Mouse (Mus musculus) embryonic facial prominence, embryonic 12.5 days (tissue): ENCODE data around the gene Pax1. TPM values are rescaled to one million over a fixed set of nuclear protein-coding genes. Genes with fewer than 3 reads are reported as not detected.

ENCODE experiments used
- ATAC-seq: fragments of 200-750 bp; cut with Nextera tagmentation; 2 replicates; pipeline ENCODE4 v1.8.0; 2017; ENCODE audit not compliant: insufficient number of reproducible peaks, insufficient read depth, low FRiP score, low TSS enrichment
- H3K27ac ChIP-seq: fragments of 300-500 bp; sonication (generic); 2 replicates; pipeline ENCODE4 v1.5.1; 2016; ENCODE audit warnings: mild to moderate bottlenecking
- H3K27me3 ChIP-seq: fragments of 300-500 bp; sonication (generic); 2 replicates; pipeline ENCODE4 v1.6.1; 2016; ENCODE audit warnings: mild to moderate bottlenecking, moderate library complexity
- H3K36me3 ChIP-seq: fragments of 300-500 bp; sonication (generic); 2 replicates; pipeline ENCODE4 v1.6.1; 2016; ENCODE audit warnings: mild to moderate bottlenecking
- H3K4me1 ChIP-seq: fragments of 300-500 bp; sonication (generic); 2 replicates; pipeline ENCODE4 v1.6.1; 2016
- H3K4me2 ChIP-seq: fragments of 300-500 bp; sonication (generic); replicated peaks from 2 replicates; pipeline ENCODE4 v1.6.1; 2016; ENCODE audit warnings: mild to moderate bottlenecking, moderate library complexity
- H3K4me3 ChIP-seq: fragments of 300-500 bp; sonication (generic); 2 replicates; pipeline ENCODE4 v1.5.1; 2016; ENCODE audit warnings: mild to moderate bottlenecking
- H3K9ac ChIP-seq: fragments of 300-500 bp; sonication (generic); 2 replicates; pipeline ENCODE4 v1.6.1; 2016; ENCODE audit warnings: mild to moderate bottlenecking, moderate library complexity
- H3K9me3 ChIP-seq: fragments of 300-500 bp; sonication (generic); 2 replicates; pipeline ENCODE4 v1.6.1; 2016; ENCODE audit warnings: mild to moderate bottlenecking, moderate library complexity
- WGBS: fragments of 180-500 bp; shearing (Covaris S2); methylation state at CpG from one replicate; pipeline ENCODE4 v1.1.7; 2016; 5-methylcytosine and 5-hydroxymethylcytosine counted together
- polyA plus RNA-seq: library from polyadenylated mRNA; unstranded; fragments of >200 nt; fragmentation: Nextera tagmentation; extraction: Ambion mirVana; gene quantifications from 2 replicates; pipeline ENCODE4 v1.2.1, GENCODE M21; 2016

Pax1 gene
- polyA plus RNA-seq, 1 experiment from 2014 or later: 23.8 TPM

- WGBS: 2% methylated on average over 19 of the region's 19 CpGs
- no peak for ATAC-seq
Measured at GRCm38 (mm10) chr2:147373667-147374007, 11.9 kb downstream of the Pax1 start.

GRCm38 (mm10) chr2:147374245-147374644 lies 12.5 kb downstream of the Pax1 start:
- Histone ChIP-seq H3K27ac (no peak overlapping the region), H3K9me3 (no peaks in the 10 kb centered on the region), H3K4me1 (0 out of 2 replicates have a peak, but pooled peaks cover 3% of the 10 kb centered on the region), H3K4me2 (no peak overlapping the region), H3K36me3 (no peaks in the 10 kb centered on the region), H3K9ac (no peak overlapping the region), H3K27me3 (peaks cover 79% of the 10 kb centered on the region), H3K4me3 (no peak overlapping the region)
- no peak for ATAC-seq
- 4% methylated on average over 4 of the region's 4 CpGs for WGBS

More at GRCm38 (mm10) chr2:147373667-147374007, 11.9 kb downstream of the Pax1 start:
- H3K9ac ChIP-seq: no peak overlapping the region
- no peak overlapping the region for H3K4me2 ChIP-seq
- H3K9me3 ChIP-seq: no peaks in the 10 kb centered on the region
- no peaks in the 10 kb centered on the region for H3K36me3 ChIP-seq
- H3K4me3 ChIP-seq: no peak overlapping the region
- H3K4me1 ChIP-seq: 0 out of 2 replicates have a peak, but pooled peaks cover 3% of the 10 kb centered on the region
- H3K27ac ChIP-seq: no peak overlapping the region
- H3K27me3 ChIP-seq: peaks cover 79% of the 10 kb centered on the region

GRCm38 (mm10) chr2:147375019-147375715 lies 13.4 kb downstream of the Pax1 start:
- ATAC-seq: no peak
- Histone ChIP-seq H3K4me3 (no peak overlapping the region), H3K4me2 (no peak overlapping the region), H3K36me3 (no peaks in the 10 kb centered on the region), H3K27me3 (peaks cover 70% of the 10 kb centered on the region), H3K9ac (no peak overlapping the region), H3K4me1 (0 out of 2 replicates have a peak, but pooled peaks cover 3% of the 10 kb centered on the region), H3K9me3 (no peaks in the 10 kb centered on the region), H3K27ac (no peak overlapping the region)
- WGBS: 8% methylated on average over 8 of the region's 8 CpGs

GRCm38 (mm10) chr2:147378934-147379333 lies 17.2 kb downstream of the Pax1 start:
- Histone ChIP-seq H3K9me3 (no peaks in the 10 kb centered on the region), H3K9ac (no peak overlapping the region), H3K4me3 (no peak overlapping the region), H3K4me2 (no peak overlapping the region), H3K36me3 (no peaks in the 10 kb centered on the region), H3K27me3 (peaks cover 38% of the 10 kb centered on the region), H3K4me1 (no peaks in the 10 kb centered on the region), H3K27ac (no peak overlapping the region)
- WGBS: 10% methylated on average over 4 of the region's 4 CpGs
- no peak for ATAC-seq

- Histone ChIP-seq H3K9me3 (no peaks in the 10 kb centered on the region), H3K4me3 (no peak overlapping the region), H3K9ac (no peak overlapping the region), H3K4me1 (no peaks in the 10 kb centered on the region), H3K27ac (no peak overlapping the region), H3K4me2 (no peak overlapping the region), H3K27me3 (no peaks in the 10 kb centered on the region), H3K36me3 (no peaks in the 10 kb centered on the region)
- 82% methylated on average over 2 of the region's 2 CpGs for WGBS
- no peak for ATAC-seq
Measured at GRCm38 (mm10) chr2:147383373-147383772, 21.6 kb downstream of the Pax1 start.

- Histone ChIP-seq H3K27me3 (no peaks in the 10 kb centered on the region), H3K9ac (no peak overlapping the region), H3K27ac (no peak overlapping the region), H3K9me3 (no peaks in the 10 kb centered on the region), H3K4me2 (no peak overlapping the region), H3K4me3 (no peak overlapping the region), H3K36me3 (no peaks in the 10 kb centered on the region), H3K4me1 (no peaks in the 10 kb centered on the region)
- ATAC-seq: no peak
- WGBS: 41% methylated on average over 5 of the region's 5 CpGs
Measured at GRCm38 (mm10) chr2:147386949-147387348, 25.2 kb downstream of the Pax1 start.

- H3K4me1 ChIP-seq: no peaks in the 10 kb centered on the region
- no peak for ATAC-seq
Measured at GRCm38 (mm10) chr2:147409323-147409722, 47.6 kb downstream of the Pax1 start.

GRCm38 (mm10) chr2:147415037-147415436 lies 53.3 kb downstream of the Pax1 start:
- Histone ChIP-seq H3K9ac (no peak overlapping the region), H3K4me3 (no peak overlapping the region), H3K4me2 (no peak overlapping the region), H3K9me3 (no peaks in the 10 kb centered on the region), H3K36me3 (no peaks in the 10 kb centered on the region), H3K27me3 (no peaks in the 10 kb centered on the region), H3K4me1 (no peaks in the 10 kb centered on the region), H3K27ac (no peak overlapping the region)
- 80% methylated on average over 3 of the region's 3 CpGs for WGBS
- ATAC-seq: no peak

More at GRCm38 (mm10) chr2:147409323-147409722, 47.6 kb downstream of the Pax1 start:
- H3K9ac ChIP-seq: no peak overlapping the region
- H3K27ac ChIP-seq: no peak overlapping the region
- no peaks in the 10 kb centered on the region for H3K36me3 ChIP-seq
- no peaks in the 10 kb centered on the region for H3K27me3 ChIP-seq
- no peaks in the 10 kb centered on the region for H3K9me3 ChIP-seq
- 71% methylated on average over 1 of the region's 1 CpGs for WGBS
- no peak overlapping the region for H3K4me3 ChIP-seq
- H3K4me2 ChIP-seq: no peak overlapping the region

GRCm38 (mm10) chr2:147424582-147425255 lies 63.0 kb downstream of the Pax1 start:
- Histone ChIP-seq H3K4me1 (no peaks in the 10 kb centered on the region), H3K36me3 (no peaks in the 10 kb centered on the region), H3K4me2 (no peak overlapping the region), H3K4me3 (no peak overlapping the region), H3K9ac (no peak overlapping the region), H3K27me3 (no peaks in the 10 kb centered on the region), H3K9me3 (no peaks in the 10 kb centered on the region), H3K27ac (no peak overlapping the region)
- no peak for ATAC-seq
- WGBS: 23% methylated on average over 10 of the region's 10 CpGs

GRCm38 (mm10) chr2:147429607-147430356 lies 68.1 kb downstream of the Pax1 start:
- no peak overlapping the region for H3K27ac ChIP-seq
- WGBS: 29% methylated on average over 1 of the region's 1 CpGs
- no peaks in the 10 kb centered on the region for H3K9me3 ChIP-seq
- no peak for ATAC-seq
- no peaks in the 10 kb centered on the region for H3K4me1 ChIP-seq
- H3K4me3 ChIP-seq: no peak overlapping the region
- H3K27me3 ChIP-seq: no peaks in the 10 kb centered on the region
- no peaks in the 10 kb centered on the region for H3K36me3 ChIP-seq
- no peak overlapping the region for H3K4me2 ChIP-seq
- no peak overlapping the region for H3K9ac ChIP-seq

- Histone ChIP-seq H3K27me3 (no peaks in the 10 kb centered on the region), H3K9ac (no peak overlapping the region), H3K36me3 (no peaks in the 10 kb centered on the region), H3K9me3 (no peaks in the 10 kb centered on the region), H3K27ac (no peak overlapping the region), H3K4me1 (no peaks in the 10 kb centered on the region), H3K4me2 (no peak overlapping the region), H3K4me3 (no peak overlapping the region)
- no peak for ATAC-seq
- WGBS: 20% methylated on average over 5 of the region's 5 CpGs
Measured at GRCm38 (mm10) chr2:147433120-147433519, 71.4 kb downstream of the Pax1 start.
